In genomic region chr7:19554168-19554567, GRCm38 (mm10) we compare ENCODE assay signal across 21 mouse cellular contexts. TPM values are rescaled to one million over a fixed set of nuclear protein-coding genes. Genes with fewer than 3 reads are reported as not detected.
DNase-seq lines count a peak whose midpoint lies in the region; ATAC-seq and TF ChIP-seq lines count a peak whose summit lies in the region.
"Had no signal": no experiment of that assay in that cellular context is flagged by ENCODE, and none has a peak within 500 bp of the region (broad histone marks: within the 10 kb centered on the region; RNA-seq: fewer than 3 reads in every experiment).

No protein-coding gene starts in this region.

- no peak overlapping the region for H3K27ac ChIP-seq in forebrain, embryonic 13.5 days
- H3K27ac ChIP-seq in intestine, postnatal 0 days (ENCODE audit: low read depth, low read length) = no peak overlapping the region
- H3K27ac ChIP-seq: forebrain, embryonic 12.5 days; hindbrain, embryonic 15.5 days; limb, embryonic 15.5 days had no signal

- H3K36me3 ChIP-seq in megakaryocyte, embryonic 14.5 days (replicated peaks; ENCODE audit: low read length) = peaks cover 90% of the 10 kb centered on the region
- H3K36me3 ChIP-seq in forebrain, embryonic 13.5 days (ENCODE audit: poor library complexity, severe bottlenecking) = peaks cover 45% of the 10 kb centered on the region
- peaks cover 12% of the 10 kb centered on the region; the same call in 1 of the 2 replicates for H3K36me3 ChIP-seq in intestine, postnatal 0 days (ENCODE audit: control insufficient read depth, insufficient read depth)

- DNase-seq in frontal cortex, adult 2 months (ENCODE audit: extremely low spot score in 1 of 2, low spot score in 1 of 2) = peak; percentile 60 to 82
- no peak for DNase-seq in frontal cortex, postnatal 25 days (ENCODE audit: low spot score in 2 of 2)
- peak; percentile 39 to 51 for DNase-seq in layer of hippocampus, adult 8-10 months (ENCODE audit: low spot score in 2 of 2)
- DNase-seq in left cerebral cortex, postnatal 36 days (ENCODE audit: low spot score in 2 of 2) = peak; percentile 68 to 72
- DNase-seq: adrenal gland, postnatal 36 days; cerebellum, adult 11 months; gastrocnemius, postnatal 10 days; heart, postnatal 10 days; kidney, adult 11 months; kidney, postnatal 14 days; lung, adult 2 months had no signal

- no peak overlapping the region for H3K9ac ChIP-seq in forebrain, embryonic 13.5 days
- no peak overlapping the region for H3K9ac ChIP-seq in intestine, postnatal 0 days (ENCODE audit: low read depth, low read length)
- H3K9ac ChIP-seq: forebrain, embryonic 12.5 days; hindbrain, embryonic 15.5 days; limb, embryonic 15.5 days had no signal

- ATAC-seq in megakaryocyte, adult 5-6 weeks (ENCODE audit: poor library complexity, severe bottlenecking) = no peak
- ATAC-seq in forebrain, embryonic 13.5 days = no peak
- ATAC-seq in intestine, postnatal 0 days = no peak
- ATAC-seq: activated CD4-positive, CD25-positive, alpha-beta regulatory T cell, adult 4 months; midbrain, embryonic 16.5 days had no signal

- no peak overlapping the region for H3K4me2 ChIP-seq in forebrain, embryonic 13.5 days
- no peak overlapping the region for H3K4me2 ChIP-seq in intestine, postnatal 0 days (replicated peaks; ENCODE audit: low read depth)
- H3K4me2 ChIP-seq: forebrain, embryonic 12.5 days; hindbrain, embryonic 15.5 days; limb, embryonic 15.5 days had no signal

- H3K4me3 ChIP-seq in megakaryocyte, embryonic 14.5 days (replicated peaks) = peak overlapping the region; percentile 64
- no peak overlapping the region for H3K4me3 ChIP-seq in forebrain, embryonic 13.5 days
- no peak overlapping the region for H3K4me3 ChIP-seq in intestine, postnatal 0 days (ENCODE audit: low read depth, low read length)
- H3K4me3 ChIP-seq: forebrain, embryonic 12.5 days; hindbrain, embryonic 15.5 days; limb, embryonic 15.5 days had no signal

- 65% methylated on average over 1 of the region's 1 CpGs for WGBS in forebrain, embryonic 13.5 days
- 80% methylated on average over 1 of the region's 1 CpGs for WGBS in intestine, postnatal 0 days

- TF ChIP-seq CTCF in intestine, postnatal 0 days (IDR thresholded peaks at IDR 0.05; ENCODE audit: low read depth) = no peak

- no peaks in the 10 kb centered on the region for H3K27me3 ChIP-seq in megakaryocyte, embryonic 14.5 days (replicated peaks)
- H3K27me3 ChIP-seq in forebrain, embryonic 13.5 days = no peaks in the 10 kb centered on the region
- no peaks in the 10 kb centered on the region for H3K27me3 ChIP-seq in intestine, postnatal 0 days (replicated peaks; ENCODE audit: control insufficient read depth, insufficient read depth, low read length)
- H3K27me3 ChIP-seq: forebrain, embryonic 12.5 days; hindbrain, embryonic 15.5 days; limb, embryonic 15.5 days had no signal

- H3K4me1 ChIP-seq in megakaryocyte, embryonic 14.5 days = peaks cover 99% of the 10 kb centered on the region
- H3K4me1 ChIP-seq in forebrain, embryonic 13.5 days = peaks cover 13% of the 10 kb centered on the region
- H3K4me1 ChIP-seq in intestine, postnatal 0 days (replicated peaks; ENCODE audit: control insufficient read depth, insufficient read depth, low read length) = peaks cover 13% of the 10 kb centered on the region; the same call in 1 of the 2 replicates

- H3K9me3 ChIP-seq in megakaryocyte, embryonic 14.5 days = no peaks in the 10 kb centered on the region
- no peaks in the 10 kb centered on the region for H3K9me3 ChIP-seq in forebrain, embryonic 13.5 days (replicated peaks)
- no peaks in the 10 kb centered on the region for H3K9me3 ChIP-seq in intestine, postnatal 0 days (ENCODE audit: control insufficient read depth)
- H3K9me3 ChIP-seq: forebrain, embryonic 12.5 days; hindbrain, embryonic 15.5 days; limb, embryonic 15.5 days had no signal

- intact Hi-C loops in left cerebral cortex, postnatal 36 days (cut with DNase I) = no loop called here

RNA-seq across cellular contexts. Expression of gene Ppp1r37, which starts 8.7 kb away (rescaled TPM):
- polyA plus RNA-seq in frontal cortex, adult 2 months (2012; rRNA removed) = 131 and 146 TPM in 2 replicates
- 88.1 and 108 TPM in 2 replicates for polyA plus RNA-seq in megakaryocyte, embryonic 14.5 days (2012; ENCODE audit: insufficient read depth, low replicate concordance)
- total RNA-seq in megakaryocyte, adult 5-6 weeks (2015) = 10.4 and 13.1 TPM in 2 replicates
- 14.1 and 14.3 TPM in 2 replicates for total RNA-seq in megakaryocyte, adult 5-6 weeks (2017)
- 100 to 1,000 TPM in 2 of 4 experiments, 10 to 100 TPM in 2; 97.7 to 120 (median 108) TPM for total RNA-seq in layer of hippocampus, adult 8-10 months (2022)
- 100 to 1,000 TPM; 135 to 140 TPM for total RNA-seq in left cerebral cortex, postnatal 36 days (2021)
- polyA plus RNA-seq in forebrain, embryonic 13.5 days (2015; fragmentation: Nextera tagmentation; extraction: Ambion mirVana) = 22.4 and 23.6 TPM in 2 replicates
- polyA plus RNA-seq in intestine, postnatal 0 days (2015; fragmentation: Nextera tagmentation; extraction: Ambion mirVana) = 13.9 and 15.0 TPM in 2 replicates

RNA-seq across cellular contexts. Expression of gene Zfp296, which starts 22.9 kb away (rescaled TPM):
- 2.0 and 2.9 TPM in 2 replicates for polyA plus RNA-seq in frontal cortex, adult 2 months (2012; rRNA removed)
- 6.0 and 13.6 TPM in 2 replicates for polyA plus RNA-seq in megakaryocyte, embryonic 14.5 days (2012; ENCODE audit: insufficient read depth, low replicate concordance)
- 4.5 and 5.4 TPM in 2 replicates for total RNA-seq in megakaryocyte, adult 5-6 weeks (2015)
- total RNA-seq in megakaryocyte, adult 5-6 weeks (2017) = 3.2 and 4.8 TPM in 2 replicates
- total RNA-seq in layer of hippocampus, adult 8-10 months (2022) = 1 to 10 TPM in 2 of 4 experiments, under 1 TPM in 2; 0.90 to 1.3 (median 1.0) TPM
- 1 to 10 TPM; 1.2 to 1.3 TPM for total RNA-seq in left cerebral cortex, postnatal 36 days (2021)
- polyA plus RNA-seq in forebrain, embryonic 13.5 days (2015; fragmentation: Nextera tagmentation; extraction: Ambion mirVana) = 0.23 and 0.35 TPM in 2 replicates
- 0.14 TPM in 1 of 2 replicates, not detected in the other for polyA plus RNA-seq in intestine, postnatal 0 days (2015; fragmentation: Nextera tagmentation; extraction: Ambion mirVana)
- total RNA-seq: heart, postnatal 10 days had no signal

RNA-seq across cellular contexts. Expression of gene Gemin7, which starts 23.2 kb away (rescaled TPM):
- polyA plus RNA-seq in frontal cortex, adult 2 months (2012; rRNA removed) = 47.9 and 49.9 TPM in 2 replicates
- 30.5 and 69.9 TPM in 2 replicates for polyA plus RNA-seq in megakaryocyte, embryonic 14.5 days (2012; ENCODE audit: insufficient read depth, low replicate concordance)
- 78.2 and 107 TPM in 2 replicates for total RNA-seq in megakaryocyte, adult 5-6 weeks (2015)
- 39.9 and 49.3 TPM in 2 replicates for total RNA-seq in megakaryocyte, adult 5-6 weeks (2017)
- total RNA-seq in layer of hippocampus, adult 8-10 months (2022) = 10 to 100 TPM; 43.4 to 54.4 (median 49.2) TPM
- 10 to 100 TPM; 52.6 to 54.1 TPM for total RNA-seq in left cerebral cortex, postnatal 36 days (2021)
- polyA plus RNA-seq in forebrain, embryonic 13.5 days (2015; fragmentation: Nextera tagmentation; extraction: Ambion mirVana) = 130 TPM in 2 replicates
- polyA plus RNA-seq in intestine, postnatal 0 days (2015; fragmentation: Nextera tagmentation; extraction: Ambion mirVana) = 99.5 and 102 TPM in 2 replicates

RNA-seq across cellular contexts. Expression of gene Nkpd1, which starts 36.5 kb away (rescaled TPM):
- 1.0 and 1.4 TPM in 2 replicates for polyA plus RNA-seq in frontal cortex, adult 2 months (2012; rRNA removed)
- polyA plus RNA-seq in megakaryocyte, embryonic 14.5 days (2012; ENCODE audit: insufficient read depth, low replicate concordance) = 1.3 and 2.9 TPM in 2 replicates
- total RNA-seq in megakaryocyte, adult 5-6 weeks (2015) = 0.23 TPM in 1 of 2 replicates, not detected in the other
- total RNA-seq in megakaryocyte, adult 5-6 weeks (2017) = not detected in 2 replicates
- total RNA-seq in layer of hippocampus, adult 8-10 months (2022) = under 1 TPM; 0.39 to 0.86 (median 0.77) TPM
- total RNA-seq in left cerebral cortex, postnatal 36 days (2021) = under 1 TPM; 0.68 to 0.94 TPM
- polyA plus RNA-seq in forebrain, embryonic 13.5 days (2015; fragmentation: Nextera tagmentation; extraction: Ambion mirVana) = 0.15 and 0.21 TPM in 2 replicates
- polyA plus RNA-seq in intestine, postnatal 0 days (2015; fragmentation: Nextera tagmentation; extraction: Ambion mirVana) = not detected in 2 replicates
- total RNA-seq: gastrocnemius, postnatal 10 days; heart, postnatal 10 days had no signal
- polyA plus RNA-seq: activated CD4-positive, CD25-positive, alpha-beta regulatory T cell, adult 4 months; forebrain, embryonic 12.5 days; neural tube, embryonic 11.5 days had no signal

RNA-seq across cellular contexts. Expression of gene Trappc6a, which starts 46.0 kb away (rescaled TPM):
- 23.7 and 30.1 TPM in 2 replicates for polyA plus RNA-seq in frontal cortex, adult 2 months (2012; rRNA removed)
- polyA plus RNA-seq in megakaryocyte, embryonic 14.5 days (2012; ENCODE audit: insufficient read depth, low replicate concordance) = 608 and 613 TPM in 2 replicates
- total RNA-seq in megakaryocyte, adult 5-6 weeks (2015) = 27.1 and 32.1 TPM in 2 replicates
- 15.3 and 18.0 TPM in 2 replicates for total RNA-seq in megakaryocyte, adult 5-6 weeks (2017)
- total RNA-seq in layer of hippocampus, adult 8-10 months (2022) = 10 to 100 TPM; 17.1 to 25.2 (median 21.6) TPM
- total RNA-seq in left cerebral cortex, postnatal 36 days (2021) = 10 to 100 TPM; 18.2 to 19.5 TPM
- 39.3 and 40.6 TPM in 2 replicates for polyA plus RNA-seq in forebrain, embryonic 13.5 days (2015; fragmentation: Nextera tagmentation; extraction: Ambion mirVana)
- 108 and 118 TPM in 2 replicates for polyA plus RNA-seq in intestine, postnatal 0 days (2015; fragmentation: Nextera tagmentation; extraction: Ambion mirVana)

Comparison
In these comparisons a context has a peak if more than half of its experiments do, and no peak if none do; other contexts are left out.
1. DNase-seq: peak in frontal cortex, adult 2 months (2 of 2), layer of hippocampus, adult 8-10 months (2 of 2) and left cerebral cortex, postnatal 36 days (2 of 2); none in frontal cortex, postnatal 25 days (0 of 2).